Mouse (Mus musculus) testis, adult 2 months (tissue): ENCODE measurements around the gene Ak4.

Source experiments
- CTCF ChIP-seq: fragments of 200-500 bp; IDR thresholded peaks from 2 replicates; pipeline ENCODE4 v1.5.1; 2012; ENCODE audit warnings: low read depth, mild to moderate bottlenecking, inconsistent platforms, low read length, moderate library complexity; ENCODE audit not compliant: control insufficient read depth, insufficient read depth, insufficient replicate concordance
- POLR2A ChIP-seq: fragments of 200-500 bp; IDR thresholded peaks from 2 replicates; pipeline ENCODE4 v1.6.1; 2012; ENCODE audit warnings: low read depth, mild to moderate bottlenecking, inconsistent platforms, low read length, moderate library complexity; ENCODE audit not compliant: control insufficient read depth

DNA sequence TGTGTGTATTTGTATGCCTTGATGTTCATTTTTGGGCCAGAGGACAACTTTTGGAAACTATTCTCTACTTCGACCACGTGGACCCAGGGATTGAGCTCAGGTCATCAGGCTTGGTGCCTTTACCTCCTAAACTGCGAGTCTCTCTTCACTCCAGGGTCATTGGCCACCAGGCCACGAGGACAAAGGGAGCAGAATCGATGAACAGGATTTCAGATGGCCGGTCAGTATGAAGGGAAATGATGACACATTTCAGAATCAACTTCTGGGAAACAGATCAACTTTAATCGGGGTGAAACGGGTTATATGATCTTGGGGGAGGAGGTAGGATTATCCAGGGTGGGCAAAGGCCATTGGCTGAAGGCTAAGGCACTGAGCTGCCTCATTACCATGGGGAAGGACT lies 45.0 kb upstream of the Ak4 start:
- TF ChIP-seq POLR2A = no peak
- TF ChIP-seq CTCF = no peak
